Mouse (Mus musculus) ES-CJ7 (cell line): Measurements from ENCODE around the gene Gm14410.
"Not testable (repeated sequence)": the region's sequence is repeated elsewhere in the genome, so short reads cannot be mapped to it uniquely, and the experiment has no call there.

Source experiments
- DNase-seq: peaks from one replicate; pipeline ENCODE4 v3.0.0; 2011; ENCODE audit warnings: low read depth, low spot score

The Gm14410 gene

GRCm38 (mm10) chr2:177206341-177206740 lies at the start of gene Gm14410:
TSS of gene Gm14410 (minus strand) at chr2:177206421.
- not testable (repeated sequence) for DNase-seq

GRCm38 (mm10) chr2:177247449-177247848 lies 41.2 kb upstream of the Gm14410 start:
- not testable (repeated sequence) for DNase-seq

DNA sequence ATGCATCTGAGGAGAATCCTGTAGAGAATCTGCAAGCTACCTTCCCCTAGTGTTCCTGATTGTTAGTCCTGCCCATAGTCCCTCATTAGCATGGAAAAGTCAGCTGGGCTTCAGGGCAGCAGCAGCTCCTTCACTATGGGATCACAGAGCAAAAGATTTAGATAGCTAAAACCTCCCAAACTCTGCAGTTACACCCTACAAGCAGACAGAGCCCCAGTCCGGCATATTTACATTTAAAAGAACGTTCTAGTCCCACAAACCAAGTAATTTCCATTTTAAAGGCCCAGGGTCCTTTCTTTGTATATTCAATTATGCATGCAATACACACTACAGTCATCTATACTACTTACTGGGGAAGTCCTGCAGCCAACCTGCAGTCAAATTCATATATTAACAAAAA lies 24.2 kb upstream of the Gm14410 start:
- DNase-seq = peak; percentile 89

DNA sequence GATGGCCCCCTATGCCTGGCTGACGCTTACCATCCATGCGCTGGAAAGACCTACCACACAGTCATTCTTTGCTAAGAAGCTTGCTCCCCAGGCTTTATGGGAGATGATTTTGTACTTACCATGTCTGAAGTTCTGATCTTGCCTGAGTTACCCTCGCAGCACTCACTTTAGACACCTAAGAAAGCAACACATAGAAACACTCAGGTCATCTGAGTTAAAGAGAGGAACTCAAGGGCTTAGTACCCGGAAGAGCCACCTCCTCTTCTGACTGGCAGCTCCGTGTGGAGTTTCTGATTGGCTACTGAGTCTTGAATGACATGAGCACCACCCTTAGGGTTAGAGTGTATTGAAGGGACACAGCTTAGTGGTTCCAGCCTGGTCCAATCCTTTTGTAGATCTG lies 33.5 kb downstream of the Gm14410 start:
- DNase-seq = peak; percentile 6
